Mouse (Mus musculus) testis, adult 2 months (tissue): ENCODE measurements around the gene Taf4.

Experiments used
- CTCF ChIP-seq: fragments of 200-500 bp; IDR thresholded peaks from 2 replicates; pipeline ENCODE4 v1.5.1; 2012; ENCODE audit warnings: low read depth, mild to moderate bottlenecking, inconsistent platforms, low read length, moderate library complexity; ENCODE audit not compliant: control insufficient read depth, insufficient read depth, insufficient replicate concordance
- POLR2A ChIP-seq: fragments of 200-500 bp; IDR thresholded peaks from 2 replicates; pipeline ENCODE4 v1.6.1; 2012; ENCODE audit warnings: low read depth, mild to moderate bottlenecking, inconsistent platforms, low read length, moderate library complexity; ENCODE audit not compliant: control insufficient read depth

GRCm38 (mm10) chr2:179946496-179946895 is 29.9 kb downstream of the Taf4 start:
- no peak for TF ChIP-seq CTCF
- TF ChIP-seq POLR2A: no peak
